Mouse (Mus musculus): ENCODE results near the gene Tmem256.

GRCm38 (mm10) chr11:69849128-69849527, 10.8 kb downstream of the Tmem256 start:
- TF ChIP-seq CTCF (IDR thresholded peaks at IDR 0.05; ENCODE audit: low read depth, low read length) (no peak), TAL1 (conservative IDR thresholded peaks at IDR 0.05; ENCODE audit: low read depth, low read length) (no peak), GATA1 (IDR thresholded peaks at IDR 0.05; ENCODE audit: borderline replicate concordance, low read length) (no peak)
